Mouse (Mus musculus) megakaryocyte, adult 5-6 weeks (primary cell): ENCODE measurements around the gene Emc8. TPM values are rescaled to one million over a fixed set of nuclear protein-coding genes. Genes with fewer than 3 reads are reported as not detected.
A peak's percentile ranks its signal among the peaks of the same experiment; 100 is the strongest.

Experiments
- ATAC-seq: 2 replicates; pipeline ENCODE4 v1.8.0; 2016; ENCODE audit warnings: mild to moderate bottlenecking, inconsistent platforms; ENCODE audit not compliant: poor library complexity, severe bottlenecking
- total RNA-seq, 2 experiments: library from RNA; stranded (forward) in 1 of 2; stranded (reverse) in 1 of 2; fragments of 153-499, 151-499 nt in 1 of 2; fragments of 221-1000, 200-1000 nt in 1 of 2; gene quantifications; 2 replicates each; pipeline versions ENCODE4 v1.2.3 to v1.2.4; 2015 to 2017

The Emc8 gene
- total RNA-seq, 2 experiments from 2014 or later: 48.7 to 51.3 TPM

GRCm38 (mm10) chr8:120647532-120647931 lies 20.8 kb downstream of the Emc8 start, which contains the start of gene 1190005I06Rik:
Gene 1190005I06Rik, minus strand, starts transcription at chr8:120647632.
- ATAC-seq: no peak

DNA sequence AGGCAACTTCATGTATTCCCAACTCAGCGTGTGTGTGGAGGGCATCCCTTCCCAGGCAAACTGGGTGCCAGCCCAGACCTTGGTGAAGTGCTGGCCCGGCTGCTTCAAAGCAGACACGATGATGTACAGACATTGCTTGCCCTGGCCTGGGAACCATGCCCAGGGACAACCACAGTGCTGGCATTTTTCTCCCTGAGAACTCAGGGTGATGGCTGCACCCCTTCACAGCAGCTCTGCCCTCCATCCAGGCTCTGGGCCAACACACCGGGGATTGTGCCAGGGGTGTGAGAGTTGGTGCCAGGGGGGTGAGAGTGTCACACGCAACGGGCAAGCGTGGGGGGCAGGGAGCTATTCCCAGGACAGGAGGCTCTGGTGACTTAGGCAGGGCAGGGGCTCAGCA lies 23.7 kb downstream of the Emc8 start:
- ATAC-seq: no peak

DNA sequence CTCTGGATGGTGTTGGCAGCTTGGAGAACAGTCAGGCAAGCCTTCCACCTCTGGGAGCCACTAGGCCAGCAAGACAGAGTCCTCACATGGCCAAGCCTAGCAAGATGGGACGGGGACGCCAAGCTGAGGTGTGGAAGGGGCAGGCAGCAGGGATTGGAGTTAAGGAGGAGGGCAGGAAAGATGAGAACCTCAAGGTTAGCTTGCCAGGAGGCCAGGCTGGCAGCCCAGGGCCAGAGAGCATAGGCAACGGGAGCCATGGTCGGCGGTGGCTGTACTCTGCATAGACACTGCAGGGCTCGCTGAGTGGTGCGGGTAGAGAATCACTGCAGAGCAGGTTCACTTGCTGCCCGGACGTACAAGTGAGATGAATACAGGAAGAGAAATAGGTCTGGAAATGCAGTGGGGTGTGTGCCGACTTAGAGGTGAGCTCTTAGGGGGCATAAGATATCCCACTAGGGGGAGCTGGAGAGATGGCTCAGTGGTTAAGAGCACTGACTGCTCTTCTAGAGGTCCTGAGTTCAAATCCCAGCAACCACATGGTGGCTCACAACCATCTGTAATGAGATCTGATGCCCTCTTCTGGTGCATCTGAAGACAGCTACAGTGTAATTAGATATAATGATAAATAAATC lies 26.2 kb downstream of the Emc8 start:
- ATAC-seq: no peak

DNA sequence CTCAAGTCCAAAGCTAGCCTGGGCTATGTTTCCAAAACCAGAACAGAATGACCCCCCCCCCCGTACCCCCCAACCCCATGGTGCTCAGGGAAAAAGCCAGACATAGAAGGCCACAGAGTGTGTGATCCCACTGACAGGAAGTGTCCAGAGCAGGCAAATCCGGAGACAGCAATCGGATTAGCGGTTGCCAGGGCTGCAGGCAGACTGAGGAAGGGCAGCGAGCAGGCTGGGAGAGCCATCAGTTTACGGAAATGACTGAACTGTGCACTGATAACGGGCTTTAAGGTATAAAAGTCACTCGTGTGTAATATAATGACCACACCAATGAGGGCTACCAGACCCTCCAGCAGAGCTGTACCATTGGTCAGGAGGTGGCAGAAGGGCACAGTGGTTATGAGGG lies 27.1 kb downstream of the Emc8 start:
- ATAC-seq: no peak

- ATAC-seq: peak; percentile 52
Measured at GRCm38 (mm10) chr8:120634329-120634839, 34.0 kb downstream of the Emc8 start.

GRCm38 (mm10) chr8:120633665-120634271 lies 34.6 kb downstream of the Emc8 start:
- no peak for ATAC-seq

DNA sequence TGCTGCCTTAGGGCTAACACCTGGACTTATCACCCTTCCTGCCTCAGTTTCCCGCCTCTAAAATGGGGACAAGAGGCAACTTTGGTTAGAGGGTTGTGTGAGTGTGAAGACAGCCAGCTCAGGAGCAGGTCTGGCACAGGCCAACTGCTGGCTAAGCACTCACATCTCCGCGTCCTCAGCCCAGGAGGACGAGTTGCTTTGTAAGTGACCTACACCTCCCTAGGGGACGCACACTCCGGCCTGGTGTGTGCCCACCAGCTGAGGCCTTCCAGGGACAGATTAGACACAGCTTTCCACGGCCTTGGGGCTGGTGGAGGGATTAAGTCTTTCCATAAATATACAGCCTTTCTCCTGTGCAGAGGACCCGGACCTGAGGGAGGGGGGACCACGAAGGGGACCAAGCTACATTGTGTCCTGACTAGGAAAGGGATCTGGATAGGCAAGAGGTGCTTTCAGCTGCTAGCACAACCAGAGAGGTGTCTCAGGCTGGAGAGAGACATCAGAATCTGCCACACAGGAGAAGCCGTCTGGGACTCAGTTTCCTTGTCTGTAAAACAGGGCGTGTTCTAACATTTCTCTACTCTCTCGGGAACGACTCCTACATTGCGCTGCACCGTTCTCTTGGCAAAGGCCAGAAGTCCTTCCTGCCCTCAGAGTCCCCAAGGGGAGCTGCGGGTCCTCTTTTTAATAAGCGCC lies 35.3 kb downstream of the Emc8 start:
- no peak for ATAC-seq

GRCm38 (mm10) chr8:120631441-120632375 lies 36.7 kb downstream of the Emc8 start:
- no peak for ATAC-seq

DNA sequence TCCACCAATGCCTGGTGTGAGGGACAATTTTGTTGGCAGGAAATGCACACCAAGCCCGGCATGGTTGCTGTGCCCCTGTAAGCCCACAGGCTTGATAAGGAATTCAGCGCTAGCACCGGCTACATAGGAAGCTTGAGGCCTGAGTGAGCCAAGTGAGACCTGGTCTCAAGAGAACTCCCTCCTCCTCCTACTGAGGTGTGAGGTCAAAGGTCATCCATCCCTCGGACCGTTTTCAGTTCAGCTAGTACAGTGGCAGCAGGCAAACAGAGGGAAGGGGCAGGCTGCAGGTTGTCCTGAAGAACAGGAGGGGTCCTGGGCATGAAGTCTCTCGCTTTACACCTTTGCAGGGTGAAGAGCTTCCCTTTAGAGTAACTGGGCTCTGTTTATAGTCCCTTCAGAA lies 37.5 kb downstream of the Emc8 start:
- no peak for ATAC-seq

- ATAC-seq: no peak
Measured at GRCm38 (mm10) chr8:120630031-120630430, 38.3 kb downstream of the Emc8 start.

- no peak for ATAC-seq
Measured at GRCm38 (mm10) chr8:120627298-120627697, 41.1 kb downstream of the Emc8 start.

- ATAC-seq: no peak
Measured at GRCm38 (mm10) chr8:120626461-120626860, 41.9 kb downstream of the Emc8 start.

DNA sequence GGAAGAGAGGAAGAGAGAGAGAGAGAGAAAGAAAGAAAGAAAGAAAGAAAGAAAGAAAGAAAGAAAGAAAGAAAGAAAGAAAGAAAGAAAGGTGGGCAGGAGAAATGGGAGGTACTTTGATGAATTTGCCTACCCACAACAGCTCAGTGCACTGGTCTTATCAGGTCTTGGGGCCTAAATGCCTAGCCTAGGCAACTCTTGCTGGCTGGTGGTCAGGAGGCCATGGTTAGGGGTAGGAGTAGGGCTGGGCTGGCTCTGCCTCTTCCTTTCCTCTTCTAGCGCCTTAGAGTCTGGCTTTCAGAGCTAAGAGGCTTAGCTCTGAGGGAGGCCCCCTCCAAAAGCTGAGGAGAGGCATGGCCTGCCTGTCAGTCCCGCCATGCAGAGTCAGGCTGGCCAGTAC lies 44.8 kb downstream of the Emc8 start:
- ATAC-seq: no peak

DNA sequence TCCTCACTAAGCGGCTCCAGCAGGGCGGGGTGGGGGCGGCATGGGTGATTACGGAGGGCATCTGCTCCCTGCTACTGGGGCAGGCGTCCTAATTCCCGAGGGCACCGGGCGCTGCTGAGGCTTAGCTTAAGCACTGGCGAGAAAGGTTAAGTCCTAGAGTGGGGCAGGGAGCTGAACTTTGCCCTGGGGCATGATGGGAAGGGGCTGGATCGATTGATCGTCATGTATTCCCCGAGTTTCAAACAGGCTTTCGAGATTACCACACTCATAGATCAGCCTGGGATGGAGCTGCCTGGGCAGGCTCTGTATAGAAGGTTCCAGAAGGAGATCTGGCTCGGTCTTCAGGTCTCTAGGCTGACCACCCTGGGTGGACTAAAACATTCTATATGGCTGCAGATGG lies 46.2 kb downstream of the Emc8 start:
- no peak for ATAC-seq

DNA sequence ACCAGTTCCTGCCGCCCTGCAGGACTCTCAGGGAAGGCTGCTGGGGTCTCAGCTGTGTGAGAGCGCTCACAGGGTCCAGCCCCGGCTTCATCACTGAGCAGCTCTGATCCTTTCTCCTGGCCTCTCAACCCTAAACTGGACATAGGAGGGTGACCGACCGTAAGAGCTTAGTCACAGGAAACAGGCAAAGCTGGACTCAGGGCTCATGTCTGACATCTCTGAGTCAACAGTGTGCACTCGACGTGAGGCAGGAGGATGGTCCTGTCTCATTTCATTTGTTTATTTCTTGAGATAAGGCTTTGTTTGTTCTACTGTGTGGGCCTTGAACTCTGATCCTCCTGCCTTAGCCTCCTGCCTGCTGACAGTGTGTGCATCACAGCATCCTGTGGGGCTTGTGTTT lies 47.9 kb downstream of the Emc8 start:
- no peak for ATAC-seq

DNA sequence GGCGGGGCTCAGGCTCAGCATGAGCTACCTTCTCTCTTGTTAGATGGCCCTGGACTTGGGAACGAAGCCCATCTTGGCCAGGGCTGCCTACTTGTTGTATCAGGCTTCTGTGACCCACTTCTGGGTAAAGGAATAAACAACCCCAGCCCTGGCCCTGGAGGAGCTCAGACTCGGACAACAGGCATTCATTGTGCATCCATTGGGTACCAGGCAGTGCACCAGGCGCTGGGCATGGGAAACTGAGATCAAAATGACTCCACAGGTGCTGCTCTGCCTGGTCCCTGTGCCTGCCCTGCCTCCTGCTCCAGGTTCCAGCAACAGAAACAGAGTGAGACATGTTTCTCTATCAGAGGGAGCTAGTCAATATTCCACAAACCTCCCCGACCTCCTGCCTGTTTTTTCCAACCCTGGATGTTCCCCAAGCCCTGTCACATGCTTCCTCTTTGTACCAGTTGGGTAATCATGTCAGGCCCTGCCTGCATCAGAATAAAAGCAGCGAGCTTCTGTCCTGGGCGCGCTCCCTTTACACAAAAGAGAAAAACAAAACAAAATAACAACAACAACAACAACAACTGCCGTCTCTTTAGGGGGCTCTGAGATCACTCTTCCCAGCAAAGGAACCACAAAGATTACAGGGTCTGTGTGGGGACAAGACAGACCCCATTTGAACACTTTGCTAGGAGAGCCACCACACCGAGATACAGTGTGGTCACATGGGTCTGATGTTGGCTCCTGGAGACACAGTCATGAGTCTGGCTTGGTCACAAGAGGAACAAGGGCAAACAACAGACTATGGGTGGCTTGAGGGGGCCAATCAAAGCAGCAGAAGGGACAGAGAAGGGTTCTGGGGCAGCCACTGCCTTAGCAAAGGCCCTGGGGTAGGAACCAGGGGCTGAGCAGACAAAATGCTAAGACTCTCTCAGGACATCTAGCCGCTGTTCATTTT lies 48.9 kb downstream of the Emc8 start:
- ATAC-seq: peak; percentile 53

DNA sequence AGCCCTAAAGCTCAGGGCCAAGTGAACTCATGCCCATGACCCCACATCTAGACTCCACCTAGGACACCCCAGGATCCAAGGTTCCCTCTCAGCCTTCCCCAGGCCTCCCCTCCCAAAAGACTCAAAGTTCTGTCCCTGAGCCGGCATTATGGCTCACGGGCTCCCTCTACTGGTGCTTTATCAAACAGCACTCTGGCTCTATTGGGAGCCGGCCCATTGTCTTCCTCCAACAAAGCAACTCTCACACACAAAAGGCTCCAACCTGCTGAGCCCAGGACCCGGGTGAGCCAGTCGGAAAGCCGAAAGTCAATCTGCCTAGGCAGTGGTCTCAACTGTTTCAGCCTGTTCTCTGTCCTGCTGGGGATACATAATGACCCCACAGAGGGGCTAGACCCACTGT lies 50.3 kb downstream of the Emc8 start:
- peak; percentile 87 for ATAC-seq

GRCm38 (mm10) chr8:120616663-120617626 lies 51.4 kb downstream of the Emc8 start:
- no peak for ATAC-seq

- ATAC-seq: no peak
Measured at GRCm38 (mm10) chr8:120614491-120614890, 53.9 kb downstream of the Emc8 start.
